16 mouse cellular contexts compared by ENCODE assay signal in genomic region chr6:73182410-73182809, GRCm38 (mm10). TPM values are rescaled to one million over a fixed set of nuclear protein-coding genes. Genes with fewer than 3 reads are reported as not detected.
DNase-seq lines count a peak whose midpoint lies in the region; ATAC-seq and TF ChIP-seq lines count a peak whose summit lies in the region.
"Had no signal": no experiment of that assay in that cellular context is flagged by ENCODE, and none has a peak within 500 bp of the region (broad histone marks: within the 10 kb centered on the region; RNA-seq: fewer than 3 reads in every experiment).

No protein-coding gene starts in this region.

- H3K4me3 ChIP-seq in kidney, embryonic 16.5 days (ENCODE audit: low read length) = no peak overlapping the region
- no peak overlapping the region for H3K4me3 ChIP-seq in kidney, adult 2 months (ENCODE audit: insufficient read depth, low read depth, low read length)
- H3K4me3 ChIP-seq: midbrain, embryonic 10.5 days; neural tube, embryonic 12.5 days had no signal

- H3K27me3 ChIP-seq in kidney, embryonic 16.5 days (ENCODE audit: insufficient read depth, low read length) = no peaks in the 10 kb centered on the region
- no peaks in the 10 kb centered on the region for H3K27me3 ChIP-seq in kidney, adult 2 months (replicated peaks; ENCODE audit: control insufficient read depth, insufficient read depth, low read length)
- no peaks in the 10 kb centered on the region for H3K27me3 ChIP-seq in splenic B cell, adult 2 months (ENCODE audit: control insufficient read depth, insufficient read depth, low read length, poor library complexity, severe bottlenecking)
- H3K27me3 ChIP-seq: neural tube, embryonic 12.5 days had no signal

- no peaks in the 10 kb centered on the region for H3K9me3 ChIP-seq in kidney, embryonic 16.5 days (ENCODE audit: low read length)
- H3K9me3 ChIP-seq: midbrain, embryonic 10.5 days; neural tube, embryonic 12.5 days had no signal

- no peak overlapping the region for H3K4me2 ChIP-seq in kidney, embryonic 16.5 days (replicated peaks; ENCODE audit: low read depth, low read length)
- H3K4me2 ChIP-seq: hindbrain, embryonic 14.5 days; liver, embryonic 11.5 days; neural tube, embryonic 12.5 days had no signal

- no peak for TF ChIP-seq POLR2A in kidney, adult 2 months (IDR thresholded peaks at IDR 0.05; ENCODE audit: low read depth, low read length)

- no peak overlapping the region for H3K9ac ChIP-seq in kidney, embryonic 16.5 days (replicated peaks; ENCODE audit: low read length)
- H3K9ac ChIP-seq: hindbrain, embryonic 14.5 days; neural tube, embryonic 12.5 days had no signal

- TF ChIP-seq CTCF in kidney, adult 2 months (conservative IDR thresholded peaks at IDR 0.05; ENCODE audit: insufficient read depth, insufficient read length, low read depth, low read length) = no peak

- H3K4me1 ChIP-seq in kidney, embryonic 16.5 days (ENCODE audit: insufficient read depth, low read length) = peaks cover 14% of the 10 kb centered on the region
- H3K4me1 ChIP-seq in kidney, adult 2 months (ENCODE audit: control insufficient read depth, insufficient read depth, low read length) = no peaks in the 10 kb centered on the region
- H3K4me1 ChIP-seq: neural tube, embryonic 12.5 days had no signal

- DNase-seq in heart, adult 11 months = peak; percentile 51
- no peak for DNase-seq in heart, postnatal 36 days
- DNase-seq in kidney, adult 2 months = no peak
- DNase-seq in NIH3T3 (ENCODE audit: low read depth) = peak; percentile 53
- peak; percentile 1 for DNase-seq in splenic B cell, adult 2 months (ENCODE audit: low read depth, low spot score)
- no peak for DNase-seq in thymus, postnatal 36 days
- DNase-seq: adrenal gland, postnatal 10 days; cerebellum, adult 9-10 months; heart, postnatal 14 days; lung, adult 2 months; thymus, postnatal 25 days had no signal

- H3K36me3 ChIP-seq in kidney, embryonic 16.5 days (ENCODE audit: insufficient read depth, low read length) = no peaks in the 10 kb centered on the region
- H3K36me3 ChIP-seq in kidney, adult 2 months (ENCODE audit: control insufficient read depth, insufficient read depth, low read length) = no peaks in the 10 kb centered on the region
- H3K36me3 ChIP-seq in splenic B cell, adult 2 months (ENCODE audit: control insufficient read depth, insufficient read depth, low read length, poor library complexity, severe bottlenecking) = no peaks in the 10 kb centered on the region
- H3K36me3 ChIP-seq: midbrain, embryonic 10.5 days; neural tube, embryonic 12.5 days had no signal

- ATAC-seq in kidney, embryonic 16.5 days (ENCODE audit: low FRiP score, low TSS enrichment) = peak; percentile 78

- H3K27ac ChIP-seq in kidney, embryonic 16.5 days (ENCODE audit: low read length) = peak overlapping the region; percentile 61
- no peak overlapping the region for H3K27ac ChIP-seq in kidney, adult 2 months (ENCODE audit: insufficient read depth, low read depth, low read length)
- H3K27ac ChIP-seq: hindbrain, embryonic 14.5 days; midbrain, embryonic 10.5 days; neural tube, embryonic 12.5 days had no signal

- 13% methylated on average over 3 of the region's 3 CpGs for WGBS in kidney, embryonic 16.5 days
- 24% methylated on average over 3 of the region's 3 CpGs for WGBS in kidney, adult 2 months

- intact Hi-C loops in heart, postnatal 36 days (cut with DNase I) = no loop called here

RNA-seq across cellular contexts. Expression of gene Dnah6, which starts 39.0 kb away (rescaled TPM):
- under 1 TPM; 0.08 to 0.11 TPM for total RNA-seq in heart, postnatal 36 days (2021)
- 0.06 and 0.09 TPM in 2 replicates for polyA plus RNA-seq in kidney, embryonic 16.5 days (2015; fragmentation: Nextera tagmentation; extraction: Ambion mirVana)
- polyA plus RNA-seq in kidney, adult 2 months (2012; rRNA removed) = 0.03 TPM in 2 replicates

Comparison
In these comparisons a context has a peak if more than half of its experiments do, and no peak if none do; other contexts are left out.
1. DNase-seq: peak in heart, adult 11 months (single experiment), NIH3T3 (single experiment) and splenic B cell, adult 2 months (single experiment); none in heart, postnatal 36 days (0 of 2), kidney, adult 2 months (single experiment) and thymus, postnatal 36 days (0 of 2).